Mouse (Mus musculus) midbrain, postnatal 0 days (tissue): ENCODE data around the gene Polr3b. TPM values are rescaled to one million over a fixed set of nuclear protein-coding genes. Genes with fewer than 3 reads are reported as not detected.

Source experiments
- ATAC-seq: fragments of 200-750 bp; cut with Nextera tagmentation; 2 replicates; pipeline ENCODE4 v1.8.0; 2017; ENCODE audit warnings: moderate number of reproducible peaks, mild to moderate bottlenecking, moderate TSS enrichment, moderate library complexity; ENCODE audit not compliant: low FRiP score
- DNase-seq: peaks from one replicate; pipeline ENCODE4 v3.0.0-alpha.2; 2015; ENCODE audit warnings: low spot score
- H3K27ac ChIP-seq: fragments of 300-500 bp; sonication (generic); 2 replicates; pipeline ENCODE4 v1.5.1; 2014; ENCODE audit warnings: low read depth, mild to moderate bottlenecking, low read length, mixed read lengths
- H3K27me3 ChIP-seq: fragments of 300-500 bp; sonication (generic); 2 replicates; pipeline ENCODE4 v1.6.1; 2014; ENCODE audit warnings: low read length, control low read depth, mixed read lengths; ENCODE audit not compliant: insufficient read depth
- H3K36me3 ChIP-seq: fragments of 300-500 bp; sonication (generic); 2 replicates; pipeline ENCODE4 v1.6.1; 2014; ENCODE audit warnings: low read length, control low read depth, mixed read lengths; ENCODE audit not compliant: insufficient read depth
- H3K4me1 ChIP-seq: fragments of 300-500 bp; sonication (generic); 2 replicates; pipeline ENCODE4 v1.6.1; 2014; ENCODE audit warnings: mild to moderate bottlenecking, control low read depth, antibody characterized with exemption, low read length, mixed read lengths; ENCODE audit not compliant: insufficient read depth
- H3K4me2 ChIP-seq: fragments of 300-500 bp; sonication (generic); 2 replicates; pipeline ENCODE4 v1.6.1; 2014; ENCODE audit warnings: low read depth, mild to moderate bottlenecking, low read length, mixed read lengths; ENCODE audit not compliant: poor library complexity, severe bottlenecking
- H3K4me3 ChIP-seq: fragments of 300-500 bp; sonication (generic); 2 replicates; pipeline ENCODE4 v1.5.1; 2014; ENCODE audit warnings: low read depth, mild to moderate bottlenecking, low read length, moderate library complexity
- H3K9ac ChIP-seq: fragments of 300-500 bp; sonication (generic); replicated peaks from 2 replicates; pipeline ENCODE4 v1.6.1; 2014; ENCODE audit warnings: mild to moderate bottlenecking, low read length, moderate library complexity, mixed read lengths; ENCODE audit not compliant: poor library complexity, severe bottlenecking
- H3K9me3 ChIP-seq: fragments of 300-500 bp; sonication (generic); 2 replicates; pipeline ENCODE4 v1.6.1; 2016; ENCODE audit warnings: low read length, control low read depth
- CTCF ChIP-seq: IDR thresholded peaks from 2 replicates; pipeline ENCODE4 v1.5.1; 2016; ENCODE audit warnings: antibody characterized with exemption, mild to moderate bottlenecking
- WGBS: fragments of 180-500 bp; shearing (Covaris S2); extraction: QIAGEN DNeasy Blood & Tissue Kit; methylation state at CpG from one replicate; pipeline ENCODE4 v1.1.7; 2014; 5-methylcytosine and 5-hydroxymethylcytosine counted together
- polyA plus RNA-seq: library from polyadenylated mRNA; unstranded; fragments of >200 nt; fragmentation: Nextera tagmentation; extraction: Ambion mirVana; gene quantifications from 2 replicates; pipeline ENCODE4 v1.2.1, GENCODE M21; 2015
- total RNA-seq: library from RNA; depleted of rRNA; stranded (reverse); fragments of >200 nt; gene quantifications from 2 replicates; pipeline ENCODE4 v1.2.3, GENCODE M21; 2014

Polr3b gene
- total and polyA plus RNA-seq, 2 experiments from 2014 or later, result 10.5 to 11.0 TPM

GRCm38 (mm10) chr10:84659281-84659680 is 37.2 kb downstream of the Polr3b start:
- no peak for ATAC-seq

GRCm38 (mm10) chr10:84662138-84662537 is 40.0 kb downstream of the Polr3b start:
- DNase-seq (no peak), ATAC-seq (no peak)
- WGBS, result 99% methylated on average over 6 of the region's 6 CpGs
- H3K9me3 ChIP-seq, result no peaks in the 10 kb centered on the region
- H3K4me1 ChIP-seq, result no peaks in the 10 kb centered on the region
- H3K27me3 ChIP-seq, result no peaks in the 10 kb centered on the region
- no peak overlapping the region for H3K4me2 ChIP-seq
- H3K27ac ChIP-seq, result no peak overlapping the region
- no peak overlapping the region for H3K4me3 ChIP-seq
- H3K9ac ChIP-seq, result no peak overlapping the region
- TF ChIP-seq CTCF, result no peak
- 0 out of 2 replicates have a peak, but pooled peaks cover 3% of the 10 kb centered on the region for H3K36me3 ChIP-seq

More at GRCm38 (mm10) chr10:84659281-84659680, 37.2 kb downstream of the Polr3b start:
- Histone ChIP-seq H3K36me3 (no peaks in the 10 kb centered on the region), H3K4me2 (no peak overlapping the region), H3K4me3 (no peak overlapping the region), H3K27me3 (no peaks in the 10 kb centered on the region), H3K27ac (no peak overlapping the region), H3K4me1 (no peaks in the 10 kb centered on the region), H3K9me3 (no peaks in the 10 kb centered on the region), H3K9ac (no peak overlapping the region)
- 92% methylated on average over 3 of the region's 3 CpGs for WGBS
- TF ChIP-seq CTCF, result no peak
- no peak for DNase-seq

- no peak overlapping the region for H3K27ac ChIP-seq
- 0 out of 2 replicates have a peak, but pooled peaks cover 8% of the 10 kb centered on the region for H3K36me3 ChIP-seq
- H3K9me3 ChIP-seq, result no peaks in the 10 kb centered on the region
- no peak for TF ChIP-seq CTCF
- DNase-seq (no peak), ATAC-seq (no peak)
- H3K4me3 ChIP-seq, result no peak overlapping the region
- WGBS, result 31% methylated on average over 3 of the region's 3 CpGs
- no peaks in the 10 kb centered on the region for H3K4me1 ChIP-seq
- no peaks in the 10 kb centered on the region for H3K27me3 ChIP-seq
- no peak overlapping the region for H3K9ac ChIP-seq
- no peak overlapping the region for H3K4me2 ChIP-seq
Observed at GRCm38 (mm10) chr10:84665713-84666260, 43.7 kb downstream of the Polr3b start.

GRCm38 (mm10) chr10:84675653-84676052 is 53.6 kb downstream of the Polr3b start:
- ATAC-seq (no peak), DNase-seq (no peak)
- no peak overlapping the region for H3K27ac ChIP-seq
- H3K4me1 ChIP-seq, result no peaks in the 10 kb centered on the region
- no peaks in the 10 kb centered on the region for H3K9me3 ChIP-seq
- H3K27me3 ChIP-seq, result no peaks in the 10 kb centered on the region
- no peak overlapping the region for H3K9ac ChIP-seq
- no peak for TF ChIP-seq CTCF
- H3K4me3 ChIP-seq, result no peak overlapping the region
- peaks cover 36% of the 10 kb centered on the region for H3K36me3 ChIP-seq
- no peak overlapping the region for H3K4me2 ChIP-seq

GRCm38 (mm10) chr10:84676511-84676910 is 54.4 kb downstream of the Polr3b start:
- ATAC-seq (no peak), DNase-seq (no peak)
- no peaks in the 10 kb centered on the region for H3K4me1 ChIP-seq
- H3K36me3 ChIP-seq, result peaks cover 39% of the 10 kb centered on the region
- 77% methylated on average over 8 of the region's 8 CpGs for WGBS
- H3K4me2 ChIP-seq, result no peak overlapping the region
- no peak overlapping the region for H3K9ac ChIP-seq
- H3K27me3 ChIP-seq, result no peaks in the 10 kb centered on the region
- no peak overlapping the region for H3K4me3 ChIP-seq
- H3K27ac ChIP-seq, result no peak overlapping the region
- no peak for TF ChIP-seq CTCF
- H3K9me3 ChIP-seq, result no peaks in the 10 kb centered on the region

- Histone ChIP-seq H3K4me1 (no peaks in the 10 kb centered on the region), H3K27ac (no peak overlapping the region), H3K4me2 (no peak overlapping the region), H3K36me3 (peaks cover 42% of the 10 kb centered on the region), H3K27me3 (no peaks in the 10 kb centered on the region), H3K9ac (no peak overlapping the region), H3K9me3 (no peaks in the 10 kb centered on the region), H3K4me3 (no peak overlapping the region)
- no peak for ATAC-seq
- no peak for DNase-seq
- 93% methylated on average over 3 of the region's 3 CpGs for WGBS
- TF ChIP-seq CTCF, result no peak
Observed at GRCm38 (mm10) chr10:84677871-84678270, 55.8 kb downstream of the Polr3b start.
